Mouse (Mus musculus) T-helper 17 cell (primary cell): ENCODE data around the gene Chmp4b.

Source experiments
- in situ Hi-C, 2 experiments: fragments of 300-600 bp; cut with MboI, MseI; formaldehyde crosslinking; loops; 1 replicate in 1 of 2; 2 replicates in 1 of 2; pipeline ENCODE4 v1.15.1; 2025; ENCODE audit warnings: high pct_unique_total_duplicates in 2 of 2

Gene Chmp4b

GRCm38 (mm10) chr2:154680337-154680736 is 28.8 kb downstream of the Chmp4b start:
- in situ Hi-C loops: no loop called here

DNA sequence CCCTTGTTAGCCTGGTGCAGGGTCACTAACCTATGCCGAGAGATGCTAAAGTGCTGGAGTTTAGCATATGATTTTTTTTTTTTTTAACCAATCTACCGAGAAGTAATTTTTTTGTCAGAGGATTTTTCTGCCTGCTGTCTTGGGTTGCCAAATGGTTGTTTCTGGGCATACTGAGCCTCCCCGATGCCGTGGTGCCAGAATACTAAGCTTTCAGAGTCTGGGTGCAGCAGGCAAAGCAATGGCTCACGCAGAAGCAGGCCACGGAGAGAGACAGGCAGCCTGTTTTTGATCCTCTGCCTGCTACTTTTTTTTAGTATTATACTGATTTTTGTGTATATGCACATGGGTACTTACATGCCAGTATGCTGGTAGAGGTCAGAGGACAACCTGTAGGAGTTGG is 29.4 kb downstream of the Chmp4b start:
- in situ Hi-C loops: no loop called here

- in situ Hi-C loops: no loop called here
Measured at GRCm38 (mm10) chr2:154682712-154683111, 31.2 kb downstream of the Chmp4b start.

GRCm38 (mm10) chr2:154684901-154685470 is 33.5 kb downstream of the Chmp4b start:
- in situ Hi-C loops: no loop called here

GRCm38 (mm10) chr2:154685772-154686171 is 34.3 kb downstream of the Chmp4b start:
- in situ Hi-C loops: no loop called here

DNA sequence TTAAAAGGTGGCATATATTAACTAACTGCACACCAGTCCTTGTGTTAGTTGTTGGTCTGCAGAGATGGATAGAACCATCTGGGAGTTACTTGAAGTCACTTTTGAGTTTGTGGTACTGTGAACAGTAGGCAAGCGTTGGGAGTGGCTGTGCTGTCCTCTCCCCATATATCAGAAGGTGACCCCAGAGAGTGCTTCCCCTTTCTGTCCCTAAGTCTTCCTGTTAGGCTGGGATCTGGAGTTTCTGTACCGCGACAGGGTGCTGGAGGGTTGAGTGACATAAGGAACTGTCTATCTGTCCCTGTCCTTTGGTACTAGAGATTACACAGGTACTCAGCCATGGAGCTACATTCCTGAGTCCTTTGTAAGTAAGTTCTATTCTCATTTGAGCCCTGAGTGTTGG is 35.3 kb downstream of the Chmp4b start:
- in situ Hi-C loops: no loop called here

DNA sequence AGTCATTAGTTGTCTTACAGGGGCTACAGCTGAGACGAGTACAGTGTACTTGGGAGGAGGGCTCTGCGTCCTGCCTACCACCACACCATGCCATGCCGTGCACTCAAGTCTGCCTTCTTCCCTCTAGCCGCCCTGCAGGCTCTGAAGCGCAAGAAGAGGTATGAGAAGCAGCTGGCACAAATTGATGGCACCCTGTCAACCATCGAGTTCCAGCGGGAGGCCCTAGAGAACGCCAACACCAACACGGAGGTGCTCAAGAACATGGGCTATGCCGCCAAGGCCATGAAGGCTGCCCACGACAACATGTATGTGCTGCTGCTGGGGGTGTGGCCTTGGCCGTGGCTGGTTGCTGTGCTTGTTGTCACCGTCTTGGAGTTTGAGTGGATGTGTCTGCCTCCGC is 37.9 kb downstream of the Chmp4b start:
- in situ Hi-C loops: no loop called here

DNA sequence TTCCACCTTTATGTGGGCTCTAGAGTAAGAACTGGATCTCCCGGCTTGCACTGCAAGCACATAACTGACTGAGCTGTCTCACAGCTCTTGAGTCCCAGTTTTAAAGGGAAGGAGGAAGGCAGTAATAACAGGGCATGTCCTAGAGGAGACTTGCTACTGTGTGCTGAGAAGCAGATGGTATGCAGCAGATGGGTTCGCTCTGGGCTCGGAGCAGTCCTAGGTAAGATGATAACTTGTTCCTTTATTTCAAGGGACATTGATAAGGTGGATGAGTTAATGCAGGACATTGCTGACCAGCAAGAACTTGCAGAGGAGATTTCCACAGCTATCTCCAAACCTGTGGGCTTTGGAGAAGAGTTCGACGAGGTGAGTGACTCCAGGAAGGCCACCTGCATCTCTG is 39.5 kb downstream of the Chmp4b start:
- in situ Hi-C loops: no loop called here

DNA sequence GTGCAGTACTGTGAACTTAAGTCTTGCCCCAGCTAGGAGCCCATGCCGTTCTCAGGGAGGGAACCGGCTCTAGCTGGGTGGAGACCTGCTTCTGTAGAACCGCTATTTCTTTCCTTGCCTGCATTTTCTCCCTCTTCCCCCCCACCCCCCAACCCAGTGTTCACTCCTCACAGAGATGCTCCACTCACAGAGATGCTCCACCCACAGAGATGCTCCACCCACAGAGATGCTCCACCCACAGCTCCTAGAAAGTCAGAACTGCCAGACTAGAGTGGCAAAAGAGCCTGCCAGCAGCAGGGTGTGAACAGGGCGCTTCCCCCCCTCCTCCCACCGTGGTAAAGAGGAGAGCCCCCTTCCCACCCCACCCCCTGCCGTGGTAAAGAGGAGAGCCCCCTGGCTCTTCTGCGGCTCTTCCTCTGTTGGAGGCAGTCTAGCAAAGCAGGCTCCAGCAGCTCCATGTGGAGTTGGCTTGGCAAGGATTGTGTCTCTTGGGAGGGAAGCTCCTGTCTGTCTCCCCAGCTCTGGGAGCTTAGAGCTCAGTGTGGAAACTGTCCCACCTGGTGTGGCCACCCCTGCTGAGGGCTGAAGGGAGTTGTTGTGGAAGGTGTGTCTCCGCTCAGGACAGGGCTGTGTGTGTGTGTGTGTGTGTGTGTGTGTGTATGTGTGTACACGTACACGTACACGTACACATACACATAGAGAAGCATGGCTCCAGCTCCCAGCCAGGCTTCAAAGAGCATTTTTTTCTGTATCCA is 41.9 kb downstream of the Chmp4b start:
- in situ Hi-C loops: no loop called here

DNA sequence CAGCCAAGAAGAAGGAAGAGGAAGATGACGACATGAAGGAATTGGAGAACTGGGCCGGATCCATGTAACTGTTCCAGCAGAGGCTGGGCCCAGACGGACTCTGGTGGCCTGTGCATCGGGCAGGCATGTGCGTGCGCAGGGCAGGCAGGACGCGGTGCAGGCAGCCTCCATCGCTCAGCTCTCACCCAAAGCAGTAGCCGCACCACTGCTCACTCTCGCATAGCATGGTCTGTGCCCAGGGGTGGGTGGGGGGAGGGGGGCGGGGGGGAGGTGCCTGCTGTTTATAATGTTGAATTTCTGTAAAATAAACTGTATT is 42.4 kb downstream of the Chmp4b start:
- in situ Hi-C loops: no loop called here

DNA sequence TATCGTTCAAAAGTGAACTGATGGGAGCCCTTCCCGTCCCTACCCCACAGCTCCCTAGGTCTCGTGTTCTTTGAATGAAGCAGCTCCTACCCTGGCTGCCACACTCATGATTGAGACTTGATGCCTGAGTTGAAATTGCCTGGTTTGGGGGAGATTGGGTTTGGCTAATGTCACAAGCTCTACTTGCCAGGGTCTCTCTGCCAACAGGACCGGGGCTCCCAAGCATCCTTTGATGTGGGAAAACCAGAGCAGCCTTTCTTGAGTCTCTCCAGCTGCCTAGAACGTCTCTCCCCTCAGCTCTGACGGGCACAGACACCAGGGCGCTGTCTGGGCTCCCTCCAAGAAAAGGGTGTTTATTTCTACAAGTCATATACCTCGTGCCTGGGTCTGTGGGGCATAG is 44.2 kb downstream of the Chmp4b start:
- in situ Hi-C loops: no loop called here

GRCm38 (mm10) chr2:154696660-154697059 is 45.2 kb downstream of the Chmp4b start:
- in situ Hi-C loops: no loop called here

DNA sequence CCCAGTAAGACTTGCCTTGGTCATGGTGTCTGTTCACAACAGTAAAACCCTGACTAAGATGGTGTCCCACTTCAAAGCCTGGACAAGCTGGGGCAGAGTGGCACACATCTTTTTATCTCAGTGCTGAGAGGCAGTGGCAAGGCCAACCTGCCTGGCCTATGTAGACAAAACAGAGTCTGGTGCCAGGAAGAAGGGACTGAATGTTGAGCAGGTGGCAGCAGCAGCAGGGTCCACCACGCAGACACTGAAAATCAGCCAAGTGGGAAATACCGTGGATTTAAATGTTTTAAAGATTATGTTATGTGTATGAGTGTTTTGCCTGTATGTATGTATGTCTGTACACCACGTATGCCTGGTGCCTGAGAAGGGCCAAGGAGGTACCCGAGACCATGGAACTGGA is 47.9 kb downstream of the Chmp4b start:
- in situ Hi-C loops: no loop called here

GRCm38 (mm10) chr2:154700177-154700576 is 48.7 kb downstream of the Chmp4b start:
- in situ Hi-C loops: loop anchor here in 1 of 2 experiments (5.0 to 10.0 kb wide), 2 partner anchors 65 to 157 kb away; no protein-coding TSS in a partner anchor

DNA sequence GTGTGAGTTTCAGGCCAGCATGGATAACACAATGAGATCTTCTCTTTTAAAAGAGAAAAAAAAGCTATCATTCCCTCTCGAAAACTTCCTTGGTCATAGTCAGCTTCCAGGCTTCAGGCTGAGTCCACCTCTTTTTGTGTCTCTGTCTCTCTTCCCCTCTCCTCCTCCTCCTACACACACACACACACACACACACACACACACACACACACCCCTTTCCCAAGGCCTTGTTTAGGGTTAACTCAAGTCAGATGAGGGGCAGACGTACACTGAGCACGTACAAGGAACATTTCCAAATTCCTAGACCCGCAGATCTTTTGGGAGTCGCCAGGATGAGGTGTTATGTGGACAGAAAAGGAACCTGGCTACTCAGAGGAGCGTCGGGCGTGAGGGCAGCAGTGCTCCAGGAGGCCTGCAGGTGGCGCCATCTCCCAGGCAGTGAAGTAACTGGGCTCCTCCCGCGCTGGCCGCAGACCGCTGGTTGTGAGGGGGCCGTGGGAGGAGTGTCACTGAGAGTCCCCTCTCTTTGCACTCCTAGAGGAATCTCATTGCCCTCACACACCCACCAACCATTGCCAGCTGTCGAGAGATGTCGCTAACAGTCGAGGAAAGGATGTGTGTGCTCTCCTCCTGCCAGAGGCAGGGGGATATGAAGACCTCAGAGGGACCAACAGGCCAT is 51.3 kb downstream of the Chmp4b start:
- in situ Hi-C loops: loop anchor here in 1 of 2 experiments (5.0 to 10.0 kb wide), 2 partner anchors 62 to 155 kb away; no protein-coding TSS in a partner anchor

DNA sequence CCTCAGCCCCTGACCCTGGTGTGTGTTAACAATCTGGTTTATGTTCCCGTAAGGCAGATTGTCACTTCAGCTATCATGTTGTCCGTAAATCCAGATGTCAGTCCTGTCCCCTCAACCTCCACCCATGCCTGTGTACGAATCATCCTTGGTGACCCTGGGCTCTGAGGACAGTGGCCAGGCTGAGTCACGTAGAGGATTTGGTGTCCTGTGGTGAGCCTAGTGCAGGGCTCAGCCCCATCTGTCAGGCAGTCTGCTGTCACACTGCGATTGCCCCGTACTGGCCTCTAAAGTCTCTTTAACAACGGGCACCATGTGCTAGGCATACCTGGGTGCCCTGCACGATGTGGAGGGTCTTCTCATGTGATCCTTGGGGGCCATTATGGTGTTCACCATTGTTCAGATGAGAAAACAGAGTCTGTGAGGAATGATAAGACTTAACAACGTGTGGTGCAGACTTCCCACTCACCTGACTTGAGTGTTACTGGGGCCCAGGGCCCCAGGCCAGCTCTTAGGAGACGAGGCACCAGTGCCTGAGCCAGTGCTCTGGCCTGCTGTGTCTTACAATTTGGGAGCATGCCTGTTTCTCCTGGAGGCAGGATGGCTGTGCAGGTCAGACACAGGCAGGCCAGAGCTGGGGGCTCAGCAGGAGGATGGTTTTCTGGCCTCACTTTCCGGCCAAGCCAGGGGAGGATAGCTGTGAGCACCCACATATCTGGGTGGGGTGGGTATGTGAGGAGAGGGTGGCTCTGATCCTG is 55.2 kb downstream of the Chmp4b start:
- in situ Hi-C loops: loop anchor here (5.0 to 10.0 kb wide), 2 partner anchors 58 to 146 kb away; no protein-coding TSS in a partner anchor

GRCm38 (mm10) chr2:154707284-154707683 is 55.8 kb downstream of the Chmp4b start:
- in situ Hi-C loops: loop anchor here (5.0 to 10.0 kb wide), 2 partner anchors 58 to 145 kb away; no protein-coding TSS in a partner anchor

DNA sequence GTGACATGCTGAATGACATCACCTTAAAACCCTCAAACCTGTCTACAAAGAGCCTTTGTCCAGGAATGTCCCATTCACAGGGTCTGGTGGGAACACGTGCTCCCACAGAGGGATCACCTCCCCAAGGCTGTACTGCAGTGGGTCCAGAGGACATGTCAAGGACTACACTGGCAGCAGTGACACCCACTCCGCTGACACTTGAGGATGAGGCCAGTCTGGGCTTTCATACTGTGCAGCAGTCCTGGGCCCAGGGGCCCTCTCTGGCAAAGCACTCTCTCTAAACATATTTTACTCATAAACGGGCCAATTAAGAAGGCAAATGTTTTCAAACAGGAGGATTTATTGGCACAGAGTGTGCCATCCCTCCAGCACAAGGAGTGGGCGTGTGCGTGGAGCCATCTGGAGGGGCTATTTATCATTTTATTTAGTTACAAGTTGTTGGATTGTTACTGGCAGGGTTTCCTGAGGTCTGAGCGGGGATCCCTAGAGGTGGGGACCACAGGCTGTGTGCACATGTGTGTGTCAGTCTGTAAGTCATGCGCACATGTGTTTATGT is 56.4 kb downstream of the Chmp4b start:
- in situ Hi-C loops: loop anchor here (5.0 to 10.0 kb wide), 2 partner anchors 57 to 144 kb away; no protein-coding TSS in a partner anchor

DNA sequence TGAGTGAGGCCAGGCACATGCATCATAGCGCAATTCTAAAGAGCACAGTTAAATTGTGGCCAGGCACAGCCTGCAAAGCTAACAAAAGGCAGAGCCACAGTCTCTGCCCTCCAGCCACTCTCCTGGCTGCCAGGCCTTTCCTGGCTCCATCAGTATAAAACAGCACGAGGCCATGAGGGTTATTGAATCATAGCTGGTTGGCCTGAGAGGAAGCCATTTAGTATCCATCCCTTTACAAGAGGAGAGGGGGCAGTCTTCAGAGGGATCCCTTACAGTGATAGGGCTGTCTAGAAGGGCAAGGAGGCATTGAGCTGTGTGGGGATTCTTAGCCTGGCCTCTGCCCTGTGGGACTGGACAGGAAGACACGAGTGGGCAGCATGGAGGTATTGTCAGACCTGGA is 60.2 kb downstream of the Chmp4b start:
- in situ Hi-C loops: no loop called here

DNA sequence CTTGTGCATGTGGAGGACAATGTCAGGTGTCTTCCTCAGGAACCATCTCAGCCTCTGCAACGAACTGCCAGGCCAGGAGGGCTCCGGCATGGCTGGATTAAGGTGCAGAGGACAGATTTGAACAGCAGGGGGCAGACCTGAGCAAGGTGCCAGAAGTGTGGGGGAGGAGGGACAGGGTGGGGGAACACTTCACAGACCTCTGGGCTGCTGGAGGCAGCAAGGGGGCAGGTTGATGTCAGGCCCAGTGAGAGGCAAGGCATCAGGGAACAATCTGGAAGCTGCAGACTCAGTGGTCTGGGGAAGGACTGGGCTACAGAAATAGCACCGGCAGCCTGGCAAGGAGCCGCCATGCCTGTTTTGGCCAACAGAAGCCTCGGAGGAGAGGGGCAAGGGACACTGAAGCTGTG is 60.8 kb downstream of the Chmp4b start:
- in situ Hi-C loops: no loop called here

DNA sequence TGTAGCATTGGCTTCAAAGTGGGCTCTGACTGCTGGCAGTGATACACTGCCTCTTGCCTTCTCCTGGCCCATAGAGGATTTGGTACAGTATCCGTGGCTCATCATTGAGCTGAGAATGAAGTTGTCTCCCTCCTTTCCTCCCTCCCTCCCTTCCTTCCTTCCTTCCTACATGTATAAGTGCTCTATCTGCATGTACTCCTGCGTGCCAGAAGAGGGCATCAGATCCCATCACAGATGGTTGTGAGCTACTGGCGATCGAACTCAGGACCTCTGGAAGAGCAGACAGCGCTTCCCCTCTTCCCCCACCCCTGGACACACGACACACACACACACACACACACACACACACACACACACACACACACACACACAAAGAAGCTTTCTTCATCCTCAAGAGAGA is 61.6 kb downstream of the Chmp4b start:
- in situ Hi-C loops: no loop called here

DNA sequence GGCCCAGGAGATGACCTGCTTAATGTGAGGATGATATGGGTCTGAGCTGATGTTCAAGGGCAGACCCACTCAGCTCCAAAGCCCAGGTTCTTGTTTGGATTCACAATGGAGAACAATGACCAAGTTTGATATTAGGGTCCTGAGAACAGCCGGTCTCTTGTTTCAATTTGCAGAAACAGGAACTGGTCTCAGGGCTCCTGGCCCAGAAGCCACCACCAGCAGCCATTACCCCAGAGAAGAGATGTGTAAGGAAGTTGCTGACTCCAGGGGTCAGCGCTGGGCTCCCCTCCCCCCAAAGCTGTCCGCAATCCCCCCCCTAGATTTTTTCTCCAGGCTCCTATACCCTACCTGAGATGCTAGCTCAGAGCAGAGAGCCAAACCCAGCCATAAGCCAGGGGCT is 62.5 kb downstream of the Chmp4b start:
- in situ Hi-C loops: no loop called here
